Mouse (Mus musculus) hindlimb bud, embryonic 11.5 days (tissue): ENCODE measurements at regions not wholly inside any gene's neighbourhood (a gene's known extent, or its start where the extent isn't known, plus 50 kb on each side); places are given as distances from the start of the nearest gene placed in this dataset.

ENCODE experiments used
- DNase-seq: peaks from one replicate; pipeline ENCODE4 v3.0.0-alpha.2; 2012; ENCODE audit warnings: low read depth, low spot score; ENCODE audit errors: extremely low spot score

DNA sequence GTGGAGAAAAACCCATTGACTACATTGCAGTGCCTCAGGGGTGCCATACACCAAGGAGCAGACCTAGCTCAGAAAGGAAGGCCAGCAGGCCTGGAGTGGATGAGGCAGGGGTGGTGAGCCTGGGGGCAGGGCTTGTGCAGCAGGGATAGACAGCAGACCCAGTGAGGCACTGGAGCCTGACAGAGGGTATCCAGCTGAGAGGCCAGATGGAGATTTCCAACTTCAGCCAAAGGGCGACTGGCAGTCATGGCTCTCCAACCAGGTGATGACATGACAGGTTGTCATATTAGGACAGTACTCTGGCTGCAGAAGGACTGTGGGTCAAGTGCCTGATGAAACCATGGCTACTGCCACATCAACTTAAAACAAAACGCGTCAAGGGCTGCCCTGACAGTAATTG is 431.1 kb downstream of the Glrx3 start:
- no peak for DNase-seq

GRCm38 (mm10) chr7:137875306-137875705 is 437.9 kb downstream of the Glrx3 start:
- no peak for DNase-seq

- DNase-seq = no peak
These were observed 441.9 kb downstream of the Glrx3 start for GRCm38 (mm10) chr7:137879296-137879695.

- DNase-seq = peak; percentile 42
These were observed 445.5 kb downstream of the Glrx3 start for GRCm38 (mm10) chr7:137882876-137883275.

DNA sequence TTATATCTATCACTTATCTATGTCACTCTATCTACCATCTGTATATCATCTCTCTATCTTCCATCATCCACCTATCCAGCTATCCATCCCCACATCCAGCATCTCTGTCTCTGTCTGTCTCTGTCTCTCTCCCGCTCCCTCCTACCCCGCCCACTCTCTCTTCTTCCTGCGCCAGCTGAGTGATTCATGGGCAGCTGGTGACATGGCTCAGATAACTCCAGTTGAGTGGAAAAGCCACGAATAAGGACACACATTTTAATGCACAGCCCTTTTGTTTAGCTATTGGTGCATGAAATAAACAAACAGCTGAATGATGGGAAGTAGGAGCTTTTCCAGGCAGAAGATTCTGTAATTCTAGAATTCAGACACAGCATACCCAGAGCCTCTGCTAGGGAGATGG is 446.3 kb downstream of the Glrx3 start:
- DNase-seq = no peak

- no peak for DNase-seq
These were observed 447.7 kb downstream of the Glrx3 start for GRCm38 (mm10) chr7:137885146-137885545.

- no peak for DNase-seq
These were observed 451.3 kb downstream of the Glrx3 start for GRCm38 (mm10) chr7:137888731-137889130.

- no peak for DNase-seq
These were observed 469.1 kb downstream of the Glrx3 start for GRCm38 (mm10) chr7:137906424-137907060.

- DNase-seq = no peak
These were observed 472.0 kb downstream of the Glrx3 start for GRCm38 (mm10) chr7:137909456-137909855.

DNA sequence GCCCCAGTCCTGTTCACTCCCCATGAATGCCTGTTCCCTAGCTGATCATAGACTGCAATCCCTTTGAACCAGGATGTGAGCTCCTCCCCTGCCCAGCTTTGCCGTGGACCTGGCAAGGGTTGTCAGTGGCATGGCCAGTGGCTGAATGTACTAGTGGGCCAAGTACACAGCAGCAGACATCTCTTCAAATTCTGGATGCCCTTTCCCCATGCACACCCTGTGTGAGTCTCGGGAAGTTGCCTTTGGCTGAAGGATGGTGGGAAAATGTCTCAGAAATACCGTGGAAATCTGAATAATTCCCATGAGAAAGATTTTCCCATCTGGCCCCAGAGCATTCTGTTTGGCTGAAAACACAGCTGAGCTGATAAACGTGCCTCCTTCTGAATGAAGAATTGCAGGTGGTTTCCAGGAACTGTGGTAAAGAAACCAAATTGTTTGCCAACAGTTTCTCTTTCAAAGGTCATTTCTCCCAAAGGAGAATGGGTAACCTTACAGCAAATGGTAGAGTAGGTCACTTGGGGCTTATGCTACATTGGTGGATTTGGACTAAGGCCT is 476.2 kb downstream of the Glrx3 start:
- no peak for DNase-seq

- no peak for DNase-seq
These were observed 477.1 kb downstream of the Glrx3 start for GRCm38 (mm10) chr7:137914506-137914905.

- DNase-seq = no peak
These were observed 478.9 kb downstream of the Glrx3 start for GRCm38 (mm10) chr7:137916351-137916750.

- no peak for DNase-seq
These were observed 472.9 kb downstream of the Tcerg1l start for GRCm38 (mm10) chr7:137924464-137925167.

GRCm38 (mm10) chr7:137925656-137926055 is 471.9 kb downstream of the Tcerg1l start:
- DNase-seq = no peak

GRCm38 (mm10) chr7:137927371-137927770 is 470.2 kb downstream of the Tcerg1l start:
- no peak for DNase-seq

- no peak for DNase-seq
These were observed 467.3 kb downstream of the Tcerg1l start for GRCm38 (mm10) chr7:137930200-137930599.

GRCm38 (mm10) chr7:137935896-137936295 is 461.6 kb downstream of the Tcerg1l start:
- no peak for DNase-seq

DNA sequence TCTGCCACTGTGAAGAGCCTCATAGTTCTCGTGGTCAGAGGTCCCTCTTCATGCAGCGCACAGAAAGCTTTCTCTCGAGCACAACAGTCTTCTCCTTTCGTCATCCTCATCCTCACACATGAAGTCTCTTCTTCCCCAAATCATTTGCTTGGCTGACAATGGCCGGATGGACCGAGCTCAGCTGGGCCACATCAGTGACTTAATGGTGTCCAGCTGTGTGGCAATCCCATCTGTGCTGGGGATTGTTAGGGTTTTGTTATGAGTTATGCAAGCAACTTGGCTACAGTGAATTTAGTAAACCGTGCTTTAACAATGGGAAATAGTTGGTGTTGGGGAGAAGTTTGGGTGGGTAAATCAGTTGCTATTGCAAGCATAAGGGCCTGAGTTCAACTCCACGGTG is 458.4 kb downstream of the Tcerg1l start:
- DNase-seq = no peak

DNA sequence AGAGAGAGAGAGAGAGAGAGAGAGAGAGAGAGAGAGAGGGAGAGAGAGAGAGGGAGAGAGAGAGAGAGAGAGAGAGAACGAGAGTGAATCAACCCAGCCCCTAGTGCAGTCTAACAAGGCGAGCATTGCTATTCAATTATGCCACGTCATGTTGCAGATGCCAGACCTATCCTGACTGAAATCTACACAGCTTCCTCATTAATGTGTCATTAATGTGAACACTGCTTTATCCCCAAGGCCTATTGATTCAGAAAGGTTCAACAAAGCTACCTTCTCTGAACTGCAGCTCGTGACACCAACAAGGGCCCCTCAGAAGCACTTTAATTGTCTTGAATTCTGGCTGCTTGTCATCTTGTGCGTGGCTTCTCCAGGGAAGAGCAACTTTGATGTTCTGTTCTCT is 457.4 kb downstream of the Tcerg1l start:
- no peak for DNase-seq

- peak; percentile 16 for DNase-seq
These were observed 452.5 kb downstream of the Tcerg1l start for GRCm38 (mm10) chr7:137944991-137945390.

GRCm38 (mm10) chr7:137947424-137947823 is 450.1 kb downstream of the Tcerg1l start:
- peak; percentile 5 for DNase-seq

GRCm38 (mm10) chr7:137957354-137957753 is 440.2 kb downstream of the Tcerg1l start:
- DNase-seq = no peak
